Mouse (Mus musculus): ENCODE results near the gene Gm13101. TPM values are rescaled to one million over a fixed set of nuclear protein-coding genes. Genes with fewer than 3 reads are reported as not detected.
"Not testable (repeated sequence)": the region's sequence is repeated elsewhere in the genome, so short reads cannot be mapped to it uniquely, and the experiment has no call there.

Gene Gm13101
- not detected in 2 replicates for polyA plus RNA-seq (2012; rRNA removed)

- H3K27me3 ChIP-seq (ENCODE audit: control insufficient read depth, insufficient read depth, low read length); H3K4me1 ChIP-seq (ENCODE audit: control insufficient read depth, insufficient read depth, insufficient read length, low read length); H3K27ac ChIP-seq (ENCODE audit: insufficient read depth, low read depth, low read length); H3K36me3 ChIP-seq (ENCODE audit: control insufficient read depth, insufficient read depth, low read length); H3K4me3 ChIP-seq (ENCODE audit: low read depth, low read length): not testable (repeated sequence)
- 41% methylated on average over 2 of the region's 2 CpGs for WGBS
Measured at GRCm38 (mm10) chr4:143966850-143967249, at the start of gene Gm13101. Gene Gm13101, minus strand, starts transcription at chr4:143966950.

GRCm38 (mm10) chr4:143994269-143994668 lies 27.5 kb upstream of the Gm13101 start, which contains the start of gene Pramef17:
Gene Pramef17, minus strand, starts transcription at chr4:143994369.
- not testable (repeated sequence) for H3K27me3 ChIP-seq (ENCODE audit: control insufficient read depth, insufficient read depth, low read length); H3K36me3 ChIP-seq (ENCODE audit: control insufficient read depth, insufficient read depth, low read length); H3K27ac ChIP-seq (ENCODE audit: insufficient read depth, low read depth, low read length); H3K4me3 ChIP-seq (ENCODE audit: low read depth, low read length); H3K4me1 ChIP-seq (ENCODE audit: control insufficient read depth, insufficient read depth, insufficient read length, low read length)
- 53% methylated on average over 3 of the region's 3 CpGs for WGBS

- not testable (repeated sequence) for H3K27ac ChIP-seq (ENCODE audit: insufficient read depth, low read depth, low read length); H3K4me1 ChIP-seq (ENCODE audit: control insufficient read depth, insufficient read depth, insufficient read length, low read length); H3K4me3 ChIP-seq (ENCODE audit: low read depth, low read length); H3K27me3 ChIP-seq (ENCODE audit: control insufficient read depth, insufficient read depth, low read length); H3K36me3 ChIP-seq (ENCODE audit: control insufficient read depth, insufficient read depth, low read length)
- 94% methylated on average over 17 of the region's 17 CpGs for WGBS
Measured at GRCm38 (mm10) chr4:143988126-143988525, 21.4 kb upstream of the Gm13101 start.

- not testable (repeated sequence) for H3K27me3 ChIP-seq (ENCODE audit: control insufficient read depth, insufficient read depth, low read length); H3K36me3 ChIP-seq (ENCODE audit: control insufficient read depth, insufficient read depth, low read length); H3K4me3 ChIP-seq (ENCODE audit: low read depth, low read length); H3K27ac ChIP-seq (ENCODE audit: insufficient read depth, low read depth, low read length); H3K4me1 ChIP-seq (ENCODE audit: control insufficient read depth, insufficient read depth, insufficient read length, low read length)
- 96% methylated on average over 11 of the region's 17 CpGs for WGBS
Measured at GRCm38 (mm10) chr4:143987475-143987941, 20.8 kb upstream of the Gm13101 start.

- 97% methylated on average over 4 of the region's 9 CpGs for WGBS
- not testable (repeated sequence) for H3K4me1 ChIP-seq (ENCODE audit: control insufficient read depth, insufficient read depth, insufficient read length, low read length); H3K27ac ChIP-seq (ENCODE audit: insufficient read depth, low read depth, low read length); H3K27me3 ChIP-seq (ENCODE audit: control insufficient read depth, insufficient read depth, low read length); H3K36me3 ChIP-seq (ENCODE audit: control insufficient read depth, insufficient read depth, low read length); H3K4me3 ChIP-seq (ENCODE audit: low read depth, low read length)
Measured at GRCm38 (mm10) chr4:143985733-143986132, 19.0 kb upstream of the Gm13101 start.

- no CpG with 5 or more reads among the region's 7 CpGs for WGBS
- H3K27ac ChIP-seq (ENCODE audit: insufficient read depth, low read depth, low read length); H3K27me3 ChIP-seq (ENCODE audit: control insufficient read depth, insufficient read depth, low read length); H3K36me3 ChIP-seq (ENCODE audit: control insufficient read depth, insufficient read depth, low read length); H3K4me3 ChIP-seq (ENCODE audit: low read depth, low read length); H3K4me1 ChIP-seq (ENCODE audit: control insufficient read depth, insufficient read depth, insufficient read length, low read length): not testable (repeated sequence)
Measured at GRCm38 (mm10) chr4:143985165-143985564, 18.4 kb upstream of the Gm13101 start.

- H3K36me3 ChIP-seq (ENCODE audit: control insufficient read depth, insufficient read depth, low read length); H3K4me1 ChIP-seq (ENCODE audit: control insufficient read depth, insufficient read depth, insufficient read length, low read length); H3K27me3 ChIP-seq (ENCODE audit: control insufficient read depth, insufficient read depth, low read length); H3K4me3 ChIP-seq (ENCODE audit: low read depth, low read length); H3K27ac ChIP-seq (ENCODE audit: insufficient read depth, low read depth, low read length): not testable (repeated sequence)
- 33% methylated on average over 1 of the region's 1 CpGs for WGBS
Measured at GRCm38 (mm10) chr4:143983446-143983845, 16.7 kb upstream of the Gm13101 start.

GRCm38 (mm10) chr4:143950916-143951315 lies 15.8 kb downstream of the Gm13101 start, which contains the start of gene Pramef25:
Gene Pramef25, minus strand, starts transcription at chr4:143951016.
- 83% methylated on average over 1 of the region's 1 CpGs for WGBS
- not testable (repeated sequence) for H3K36me3 ChIP-seq (ENCODE audit: control insufficient read depth, insufficient read depth, low read length); H3K4me1 ChIP-seq (ENCODE audit: control insufficient read depth, insufficient read depth, insufficient read length, low read length)

More at GRCm38 (mm10) chr4:143950916-143951315, 15.8 kb downstream of the Gm13101 start, which contains the start of gene Pramef25:
- not testable (repeated sequence) for H3K4me3 ChIP-seq (ENCODE audit: low read depth, low read length); H3K27ac ChIP-seq (ENCODE audit: insufficient read depth, low read depth, low read length); H3K27me3 ChIP-seq (ENCODE audit: control insufficient read depth, insufficient read depth, low read length)

Other genes with a start within 250 kb of the Gm13101 start
- gene Gm13078, start 247.5 kb downstream of the Gm13101 start, polyA plus RNA-seq (2012; rRNA removed): not detected in 2 replicates
- not detected in 2 replicates for gene Gm13023, start 177.6 kb downstream of the Gm13101 start, polyA plus RNA-seq (2012; rRNA removed)
- not detected in 2 replicates for gene Gm13084, start 150.9 kb downstream of the Gm13101 start, polyA plus RNA-seq (2012; rRNA removed)
- not detected in 2 replicates for gene Gm13103, start 120.5 kb downstream of the Gm13101 start, polyA plus RNA-seq (2012; rRNA removed)
- gene Pramef6, start 66.6 kb downstream of the Gm13101 start, polyA plus RNA-seq (2012; rRNA removed): not detected in 2 replicates
- gene Pramef25, start 15.9 kb downstream of the Gm13101 start, polyA plus RNA-seq (2012; rRNA removed): not detected in 2 replicates
- not detected in 2 replicates for gene Pramef17, start 27.4 kb upstream of the Gm13101 start, polyA plus RNA-seq (2012; rRNA removed)
- not detected in 2 replicates for gene Pramel4, start 92.2 kb upstream of the Gm13101 start, polyA plus RNA-seq (2012; rRNA removed)
- not detected in 2 replicates for gene Gm13102, start 139.5 kb upstream of the Gm13101 start, polyA plus RNA-seq (2012; rRNA removed)
- gene Oog3, start 195.7 kb upstream of the Gm13101 start, polyA plus RNA-seq (2012; rRNA removed): not detected in 2 replicates
- gene Oog2, start 223.8 kb upstream of the Gm13101 start, polyA plus RNA-seq (2012; rRNA removed): not detected in 2 replicates
- not detected in 2 replicates for gene C87977, start 246.4 kb upstream of the Gm13101 start, polyA plus RNA-seq (2012; rRNA removed)

Data from small intestine, adult 2 months (tissue).